Mouse (Mus musculus) megakaryocyte progenitor cell, adult 5-6 weeks (primary cell): Measurements from ENCODE around the gene Lats1. TPM values are rescaled to one million over a fixed set of nuclear protein-coding genes. Genes with fewer than 3 reads are reported as not detected.
"Not testable (repeated sequence)": the region's sequence is repeated elsewhere in the genome, so short reads cannot be mapped to it uniquely, and the experiment has no call there.

Experiments
- ATAC-seq: replicated peaks from 2 replicates; pipeline ENCODE4 v1.8.0; 2016; ENCODE audit warnings: mild to moderate bottlenecking, moderate TSS enrichment, inconsistent platforms; ENCODE audit not compliant: poor library complexity
- total RNA-seq, 2 experiments: library from RNA; stranded (forward) in 1 of 2; stranded (reverse) in 1 of 2; fragments of 157-497, 149-512 nt in 1 of 2; fragments of 200-1000 nt in 1 of 2; gene quantifications; 2 replicates each; pipeline versions ENCODE4 v1.2.3 to v1.2.4; 2015 to 2017

Gene Lats1
- total RNA-seq, 2 experiments from 2014 or later = 13.7 to 27.3 TPM

DNA sequence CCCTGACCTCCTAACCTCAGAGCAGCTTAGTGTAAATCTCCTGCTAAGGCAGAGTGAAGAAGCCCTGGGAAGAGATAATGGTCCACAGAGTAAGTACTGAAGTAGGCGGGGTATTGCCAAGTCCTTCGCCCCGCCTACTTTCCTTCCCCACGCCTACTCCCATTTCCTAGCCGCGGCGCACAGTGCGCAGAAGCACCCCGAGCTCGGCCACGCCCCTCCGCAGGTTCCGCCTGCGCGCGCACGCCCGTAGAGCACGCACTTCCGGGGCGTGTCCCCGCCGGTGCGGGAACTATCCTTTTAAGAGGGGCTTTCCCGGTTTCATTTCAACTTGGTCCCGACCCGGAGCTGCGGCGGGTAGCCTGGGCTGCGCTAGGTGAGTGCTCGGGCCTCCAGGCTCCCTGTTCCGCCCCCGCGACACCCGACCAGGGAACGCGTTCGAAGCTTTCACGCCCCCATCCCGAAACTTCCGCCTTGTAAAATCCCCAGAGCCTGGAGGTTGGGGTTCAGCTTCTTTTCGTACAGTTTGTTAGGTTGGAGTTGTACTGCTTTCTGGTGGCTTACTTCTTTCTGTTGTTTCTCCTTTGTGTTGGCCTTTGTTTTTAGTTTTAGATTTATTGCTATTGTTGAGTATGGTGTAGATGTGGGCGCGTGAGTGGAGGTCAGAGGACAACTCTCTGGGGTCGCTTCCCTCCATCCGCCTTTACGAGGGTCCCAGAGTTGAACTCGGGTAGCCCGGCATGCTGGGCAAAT lies 44.9 kb downstream of the Lats1 start, which contains the start of gene Katna1:
Gene Katna1 (plus strand): TSS at position 250 of the 750 bp plus-strand sequence.
- peak; percentile 98 for ATAC-seq

DNA sequence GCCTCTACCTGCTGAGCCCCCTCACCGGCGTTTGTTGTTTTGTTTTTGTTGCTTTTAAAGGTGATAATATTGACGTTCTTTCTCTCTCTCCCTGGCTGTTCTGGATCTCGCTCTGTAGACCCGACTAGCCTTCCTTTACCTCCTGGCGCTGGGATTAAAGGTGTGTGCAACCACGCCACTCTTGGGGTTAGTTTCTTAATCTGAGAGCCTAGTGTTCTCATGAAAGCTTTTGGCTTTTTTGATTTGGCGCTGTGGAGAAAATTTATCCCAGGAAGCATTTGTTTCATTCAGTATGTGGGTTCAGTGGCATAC lies 45.4 kb downstream of the Lats1 start:
- ATAC-seq = no peak

DNA sequence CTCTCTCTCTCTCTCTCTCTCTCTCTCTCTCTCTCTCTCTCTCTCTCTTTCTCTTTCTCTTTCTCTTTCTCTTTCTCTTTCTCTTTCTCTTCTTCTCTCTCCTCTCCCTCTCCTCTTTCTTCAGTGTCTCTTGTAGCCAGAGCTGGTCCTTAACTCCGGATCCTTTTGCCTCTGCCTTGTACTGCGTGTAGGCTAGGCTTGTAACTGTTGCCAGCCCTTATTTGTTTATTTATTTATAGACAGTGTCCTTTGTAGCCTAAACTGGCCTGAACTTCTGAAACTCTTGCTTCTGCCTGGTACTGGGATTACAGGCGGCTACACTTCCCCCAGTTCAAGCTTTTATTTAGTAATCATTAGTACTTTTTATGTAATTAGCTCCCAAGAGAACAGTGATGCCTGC lies 46.0 kb downstream of the Lats1 start:
- no peak for ATAC-seq

DNA sequence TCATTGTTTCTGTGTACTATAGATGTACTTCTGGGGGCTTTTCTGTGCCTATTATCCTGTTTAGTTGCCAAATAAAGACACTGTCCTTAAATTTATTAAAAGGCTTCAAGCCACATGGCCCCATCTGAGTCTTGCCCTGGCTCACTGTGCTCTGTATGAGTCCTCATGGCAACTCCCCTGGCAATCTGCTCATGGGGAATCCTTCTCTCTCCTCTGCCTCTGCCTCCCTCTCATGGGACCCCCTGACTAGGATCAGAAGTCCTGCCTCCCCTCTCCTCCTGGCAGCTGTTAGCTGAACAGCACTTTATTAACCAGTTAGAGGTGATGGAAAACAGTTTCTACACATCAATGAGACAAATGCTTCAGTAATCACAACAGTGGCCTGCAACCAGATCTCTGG lies 50.6 kb downstream of the Lats1 start:
- ATAC-seq = no peak

DNA sequence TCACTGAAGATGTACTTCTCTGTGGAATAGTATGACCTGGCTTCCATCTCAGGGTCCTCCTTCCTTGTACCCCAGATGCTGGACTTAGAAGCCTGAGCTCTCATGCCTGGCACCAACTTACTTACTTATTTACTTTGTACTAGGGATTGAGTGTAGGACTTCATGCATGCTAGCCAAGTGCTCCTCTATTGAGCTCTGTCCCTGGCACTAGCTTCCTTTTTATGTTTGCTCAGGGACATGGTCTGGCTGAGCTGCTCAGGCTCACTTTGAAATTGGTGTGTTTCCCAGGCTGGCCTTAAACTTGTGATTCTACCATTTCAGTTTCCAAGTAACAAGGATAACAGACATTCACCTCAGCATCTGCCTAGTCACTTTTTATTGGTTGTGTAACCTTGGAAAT lies 56.1 kb downstream of the Lats1 start:
- no peak for ATAC-seq

DNA sequence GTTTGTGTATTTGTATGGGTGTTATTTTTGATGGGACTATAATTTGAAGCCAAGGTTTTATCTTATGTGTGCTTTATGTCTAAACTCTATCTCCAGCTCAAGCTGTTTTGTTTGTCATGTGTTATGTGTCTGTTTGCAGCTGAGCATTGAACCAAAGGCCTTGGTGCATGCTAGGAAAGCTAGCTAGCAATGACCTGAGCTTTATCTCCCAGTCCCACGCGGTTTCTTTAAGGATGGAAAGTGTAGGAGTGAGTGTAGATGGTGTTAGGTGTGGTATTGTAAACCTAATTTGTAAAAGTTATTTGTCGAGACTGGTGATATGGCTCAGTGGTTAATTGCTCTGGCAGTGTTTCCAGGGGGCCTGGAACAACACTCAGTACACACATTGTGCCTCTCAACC lies 56.9 kb downstream of the Lats1 start:
- ATAC-seq = peak; percentile 80

DNA sequence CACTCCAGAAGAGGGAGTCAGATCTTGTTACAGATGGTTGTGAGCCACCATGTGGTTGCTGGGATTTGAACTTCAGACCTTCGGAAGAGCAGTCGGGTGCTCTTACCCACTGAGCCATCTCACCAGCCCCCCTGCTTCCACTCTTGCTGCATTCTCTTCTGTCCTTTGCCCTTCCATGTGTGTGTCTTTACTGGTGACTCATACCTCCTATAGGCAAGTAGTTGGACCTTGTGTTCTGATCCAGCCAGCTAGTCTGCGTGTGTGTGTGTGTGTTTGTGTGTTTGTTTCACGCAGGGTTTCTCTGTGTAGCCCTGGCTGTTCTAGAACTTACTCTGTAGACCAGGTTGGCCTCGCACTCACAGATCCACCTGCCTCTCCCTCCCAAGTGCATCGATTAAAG lies 64.5 kb downstream of the Lats1 start:
- not testable (repeated sequence) for ATAC-seq

DNA sequence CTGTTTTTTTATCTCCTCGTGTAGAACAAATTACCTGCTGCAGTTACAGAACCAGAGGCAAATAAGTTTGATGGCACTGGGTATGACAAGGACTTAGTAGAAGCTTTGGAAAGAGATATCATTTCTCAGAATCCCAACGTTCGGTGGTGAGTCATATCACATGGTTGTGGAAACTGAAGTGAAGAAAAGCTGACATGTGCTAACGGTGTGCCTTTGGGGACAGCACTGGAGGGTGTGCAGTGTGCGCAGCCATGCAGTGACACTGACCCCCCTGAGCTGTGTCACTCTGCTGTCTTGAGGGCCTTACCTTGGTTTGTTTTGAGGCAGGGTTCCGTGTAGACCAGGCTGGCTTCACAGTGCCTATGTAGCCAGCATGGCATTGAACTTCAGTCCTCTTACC lies 67.7 kb downstream of the Lats1 start:
- no peak for ATAC-seq

DNA sequence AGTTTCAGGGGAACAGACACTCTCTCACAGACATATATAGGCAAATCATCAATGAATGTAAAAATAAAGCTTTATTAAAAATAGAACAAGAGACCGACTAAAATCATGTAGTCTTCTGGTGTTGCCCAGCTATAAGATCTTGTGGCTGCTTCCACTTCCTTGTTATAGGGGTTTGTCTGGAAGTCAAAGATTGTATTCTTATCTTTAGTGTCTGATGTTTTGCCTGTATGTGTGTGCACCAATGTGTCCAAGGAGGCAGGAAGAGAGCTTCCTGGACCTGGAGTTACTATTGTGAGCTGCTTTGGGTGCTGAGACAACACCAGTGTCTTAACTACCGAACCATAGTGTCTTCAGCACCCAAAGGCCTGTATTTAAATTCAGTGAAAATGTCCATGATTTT lies 76.5 kb downstream of the Lats1 start:
- ATAC-seq = peak; percentile 65

Other genes with a start within 250 kb of the Lats1 start
- gene Ulbp1, start 207.6 kb upstream of the Lats1 start, total RNA-seq (2015) = 21.6 and 22.0 TPM in 2 replicates
- gene Ulbp1, start 207.6 kb upstream of the Lats1 start, total RNA-seq (2017) = 28.4 and 29.5 TPM in 2 replicates
- gene Lrp11, start 91.4 kb upstream of the Lats1 start, total RNA-seq (2015) = 0.69 and 1.1 TPM in 2 replicates
- 0.83 and 2.5 TPM in 2 replicates for gene Lrp11, start 91.4 kb upstream of the Lats1 start, total RNA-seq (2017)
- 38.0 and 50.3 TPM in 2 replicates for gene Nup43, start 13.7 kb upstream of the Lats1 start, total RNA-seq (2015)
- 31.2 and 37.1 TPM in 2 replicates for gene Nup43, start 13.7 kb upstream of the Lats1 start, total RNA-seq (2017)
- 68.3 and 83.4 TPM in 2 replicates for gene Pcmt1, start 78 bp upstream of the Lats1 start, total RNA-seq (2015)
- gene Pcmt1, start 78 bp upstream of the Lats1 start, total RNA-seq (2017) = 64.3 and 66.6 TPM in 2 replicates
- gene Katna1, start 44.8 kb downstream of the Lats1 start, total RNA-seq (2015) = 59.4 and 80.0 TPM in 2 replicates
- gene Katna1, start 44.8 kb downstream of the Lats1 start, total RNA-seq (2017) = 54.3 and 56.4 TPM in 2 replicates
- 34.2 and 39.8 TPM in 2 replicates for gene Ginm1, start 111.6 kb downstream of the Lats1 start, total RNA-seq (2015)
- 35.7 and 48.8 TPM in 2 replicates for gene Ginm1, start 111.6 kb downstream of the Lats1 start, total RNA-seq (2017)
- gene Ppil4, start 111.7 kb downstream of the Lats1 start, total RNA-seq (2015) = 43.2 and 44.3 TPM in 2 replicates
- gene Ppil4, start 111.7 kb downstream of the Lats1 start, total RNA-seq (2017) = 72.9 and 87.3 TPM in 2 replicates
- gene Zc3h12d, start 151.3 kb downstream of the Lats1 start, total RNA-seq (2015) = 0.22 TPM in 1 of 2 replicates, not detected in the other
- gene Zc3h12d, start 151.3 kb downstream of the Lats1 start, total RNA-seq (2017) = 0.17 TPM in 1 of 2 replicates, not detected in the other